Mouse (Mus musculus): ENCODE results near the gene Afg3l1.
"Not testable (repeated sequence)": the region's sequence is repeated elsewhere in the genome, so short reads cannot be mapped to it uniquely, and the experiment has no call there.

Gene Afg3l1

DNA sequence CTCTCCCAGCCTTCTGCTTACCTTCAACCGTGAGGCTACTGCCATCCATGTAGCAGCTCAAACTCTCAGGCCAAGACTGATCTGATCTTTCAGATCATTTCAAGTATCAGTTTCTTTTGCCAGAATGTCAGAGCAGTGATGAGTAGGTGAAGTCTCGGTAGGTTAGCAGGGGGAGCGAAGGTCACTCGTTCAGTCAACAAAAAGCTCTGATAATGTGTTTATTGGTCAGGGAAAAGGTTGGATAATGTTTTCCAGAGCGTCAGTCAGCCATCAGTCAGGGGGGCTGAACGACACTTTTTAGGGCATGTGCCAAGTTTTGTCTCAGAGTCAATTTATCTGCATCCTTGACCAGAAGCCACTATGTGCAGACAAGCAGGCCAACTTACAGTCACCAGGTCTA is 4.7 kb upstream of the Afg3l1 start:
- not testable (repeated sequence) for DNase-seq

GRCm38 (mm10) chr8:123474549-123474948 is 3.2 kb upstream of the Afg3l1 start:
- not testable (repeated sequence) for DNase-seq

GRCm38 (mm10) chr8:123476911-123477736 is 579 bp upstream of the Afg3l1 start:
- DNase-seq: peak; percentile 30 to 39

GRCm38 (mm10) chr8:123478456-123479218 is 934 bp downstream of the Afg3l1 start:
- DNase-seq: peak in 1 of 2 experiments; percentile 41

- DNase-seq: peak; percentile 30 to 44
These were observed 4.9 kb downstream of the Afg3l1 start for GRCm38 (mm10) chr8:123482627-123483026.

DNA sequence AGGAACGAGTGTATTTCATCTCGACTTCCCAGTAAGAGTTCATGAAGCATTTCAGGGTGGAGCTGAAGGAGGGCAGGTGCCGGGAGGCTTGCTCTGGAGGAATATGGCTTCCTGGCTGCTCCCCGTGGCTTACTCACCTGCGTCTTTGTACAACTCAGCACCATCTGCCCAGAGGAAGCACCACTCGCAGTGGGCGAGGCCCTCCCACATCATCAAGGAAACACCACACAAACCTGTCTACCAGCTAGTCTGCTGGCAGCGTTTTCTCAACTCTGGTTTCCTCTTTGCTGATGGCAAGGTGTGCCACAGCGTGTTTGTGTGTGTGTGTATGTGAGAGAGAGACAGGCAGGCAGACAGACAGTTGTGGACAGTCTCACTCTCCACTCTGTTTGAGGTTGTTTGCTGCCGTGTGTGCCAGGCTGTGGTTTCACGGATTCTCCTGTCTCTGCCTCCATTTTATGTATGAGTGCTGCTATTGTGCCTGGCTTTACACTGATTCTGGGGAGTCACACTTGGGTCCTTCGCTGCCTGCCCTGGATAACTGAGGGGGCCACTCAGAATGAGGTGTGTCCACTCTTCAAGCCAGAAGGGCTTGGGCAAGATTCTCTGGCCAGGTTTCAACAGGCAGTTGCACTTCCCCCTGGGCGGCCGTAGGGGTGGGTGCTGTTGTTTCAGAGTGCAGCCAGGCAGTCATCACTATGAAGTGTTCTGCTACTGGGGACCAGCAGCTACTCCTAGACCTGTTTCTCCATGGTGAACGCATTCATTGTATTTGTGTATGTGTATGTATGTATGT is 13.8 kb downstream of the Afg3l1 start:
- DNase-seq: no peak

GRCm38 (mm10) chr8:123492898-123493297 is 15.2 kb downstream of the Afg3l1 start:
- no peak for DNase-seq

DNA sequence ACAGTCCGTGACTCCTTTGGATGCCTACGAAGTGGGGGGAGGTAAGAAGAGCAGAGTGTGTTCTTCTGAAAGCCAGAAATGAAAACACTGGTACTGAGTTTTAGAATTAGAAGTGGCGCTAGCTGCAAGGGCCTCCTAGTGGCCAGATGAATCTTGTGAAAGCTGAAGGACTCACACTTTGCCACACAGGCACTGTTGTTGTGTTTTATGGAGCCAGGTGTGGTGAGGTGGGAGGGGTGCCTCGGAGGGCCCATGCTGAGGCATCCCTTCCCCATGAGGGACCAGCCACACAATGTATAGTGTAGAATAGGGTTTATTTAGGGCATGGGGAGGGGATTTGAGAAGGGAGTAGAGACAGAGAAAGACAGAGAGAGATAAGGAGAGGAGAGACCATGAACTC is 20.0 kb downstream of the Afg3l1 start:
- no peak for DNase-seq

GRCm38 (mm10) chr8:123498963-123499362 is 21.3 kb downstream of the Afg3l1 start:
- peak; percentile 46 to 59 for DNase-seq

GRCm38 (mm10) chr8:123499556-123499955 is 21.9 kb downstream of the Afg3l1 start:
- DNase-seq: no peak

- no peak for DNase-seq
These were observed 24.5 kb downstream of the Afg3l1 start for GRCm38 (mm10) chr8:123502192-123502591.

DNA sequence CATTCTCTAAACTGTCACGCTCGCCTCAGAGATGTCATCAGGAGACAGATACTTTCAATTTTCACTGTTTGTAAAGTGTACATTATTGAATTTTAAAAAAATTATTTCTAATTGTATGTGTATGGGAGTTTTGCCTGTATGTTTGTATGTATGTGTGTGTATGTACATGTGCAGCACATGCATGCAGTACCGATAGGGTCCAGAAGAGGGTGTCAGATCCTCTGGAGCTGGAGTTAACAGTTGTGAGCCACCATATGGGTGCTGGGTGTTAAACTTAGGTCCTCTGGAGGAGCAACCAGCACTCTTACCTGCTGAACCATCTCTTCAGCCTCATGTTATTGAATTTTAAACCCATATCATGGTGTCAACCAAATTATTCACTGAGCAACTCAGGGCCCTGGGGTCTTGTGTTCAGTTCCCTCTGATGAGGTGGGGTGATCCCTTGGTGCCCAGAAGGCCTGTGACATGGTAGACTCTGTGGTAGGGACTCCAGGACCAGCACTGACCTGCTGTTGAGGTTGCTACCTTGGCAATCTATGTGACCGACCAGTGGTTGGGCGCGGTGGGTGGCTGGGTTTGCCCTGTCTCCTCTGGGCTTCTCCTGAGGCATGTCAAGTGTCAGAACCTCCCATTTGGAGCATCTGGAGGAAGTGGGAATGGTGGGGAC is 26.2 kb downstream of the Afg3l1 start:
- peak in 1 of 2 experiments; percentile 55 for DNase-seq

DNA sequence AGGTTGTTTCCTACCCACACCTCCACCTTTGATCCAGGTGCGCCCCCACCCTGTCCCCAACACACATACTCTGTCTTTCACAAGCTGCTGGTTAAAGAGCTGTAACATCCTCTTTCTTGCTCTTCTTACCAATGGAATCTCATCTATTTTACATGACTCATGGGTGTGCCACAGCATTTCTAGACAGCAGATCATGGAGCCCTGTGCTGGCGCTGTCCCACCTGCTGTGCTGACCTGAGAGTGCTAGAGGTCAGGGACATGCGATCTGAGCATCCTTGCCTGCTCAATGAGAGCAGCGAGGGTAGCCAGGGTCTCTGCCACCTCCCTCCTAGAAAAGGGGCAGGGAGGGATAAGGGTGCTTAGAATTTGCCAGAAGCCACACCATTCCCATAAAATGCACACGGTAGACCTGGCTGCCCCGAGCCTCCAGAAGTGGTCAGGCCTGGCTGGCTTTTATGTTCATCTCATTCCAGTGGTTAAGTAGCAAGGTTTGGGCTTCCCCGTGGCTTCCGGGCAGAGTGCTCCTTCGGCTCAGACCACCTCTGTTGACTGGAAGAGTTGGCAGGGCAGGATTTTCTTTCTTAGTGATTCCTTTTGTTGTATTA is 27.0 kb downstream of the Afg3l1 start:
- DNase-seq: no peak

DNA sequence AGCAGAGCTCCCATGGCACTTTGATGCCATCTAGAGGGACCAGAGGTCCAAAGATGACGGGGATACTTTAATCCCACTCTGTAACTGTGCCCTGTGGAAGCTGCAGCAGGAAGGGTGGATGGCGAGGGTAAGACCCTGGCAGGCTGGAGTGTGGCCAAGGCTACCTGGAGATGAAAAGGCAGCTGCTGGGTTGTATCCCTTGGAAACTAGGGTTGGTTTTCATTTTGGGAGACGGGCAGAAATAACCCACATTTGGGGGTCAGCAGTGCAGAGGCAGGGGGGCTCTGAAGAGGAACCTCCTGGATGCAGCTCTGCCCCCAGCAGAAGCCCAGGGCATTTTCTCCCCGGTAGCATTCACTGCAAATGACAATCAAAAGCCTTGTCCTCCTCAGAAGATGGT is 27.6 kb downstream of the Afg3l1 start:
- no peak for DNase-seq

DNA sequence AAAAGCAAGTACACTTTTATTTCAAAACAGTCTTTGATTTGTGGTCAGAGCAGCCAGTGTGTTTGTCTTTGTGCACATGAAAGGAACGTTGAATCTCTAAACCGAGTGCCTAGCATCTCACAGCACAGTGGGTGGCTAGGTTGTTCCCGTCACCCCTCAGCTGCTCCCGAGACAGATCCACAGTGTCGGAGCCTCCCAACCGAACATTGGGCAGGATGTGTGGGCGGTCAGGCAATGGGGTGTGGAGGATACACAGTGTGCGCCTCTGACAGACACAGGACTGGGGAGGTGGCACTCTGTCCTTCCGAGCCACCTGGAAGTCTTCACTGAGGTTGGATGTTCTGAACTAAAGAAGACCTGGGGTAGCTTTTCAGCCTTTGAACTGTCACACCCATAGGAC is 28.0 kb downstream of the Afg3l1 start:
- no peak for DNase-seq

GRCm38 (mm10) chr8:123507153-123507552 is 29.4 kb downstream of the Afg3l1 start:
- no peak for DNase-seq

GRCm38 (mm10) chr8:123510819-123511218 is 33.1 kb downstream of the Afg3l1 start:
- no peak for DNase-seq

DNA sequence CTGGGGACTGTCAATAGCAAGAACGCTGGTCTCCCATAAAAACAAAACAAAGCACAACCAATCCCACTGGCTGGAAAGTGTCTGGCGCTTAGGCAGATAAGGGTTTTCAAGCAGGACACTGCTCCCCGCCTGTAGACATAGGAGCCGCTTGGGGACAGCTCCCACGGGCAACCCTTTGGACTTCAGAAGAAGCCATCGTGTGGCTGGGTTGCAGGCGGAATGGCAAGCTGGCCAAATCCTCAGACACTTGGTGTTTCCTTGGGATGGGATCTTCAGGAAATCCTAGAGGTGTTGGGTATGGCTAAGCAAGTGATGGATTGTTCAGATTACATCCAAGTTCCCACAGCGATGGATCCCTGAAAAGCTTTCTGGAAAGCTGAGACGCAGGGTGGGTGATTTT is 36.4 kb downstream of the Afg3l1 start:
- peak; percentile 36 to 40 for DNase-seq

- peak; percentile 79 to 86 for DNase-seq
These were observed 37.3 kb downstream of the Afg3l1 start, which contains the start of gene Dbndd1 for GRCm38 (mm10) chr8:123514781-123515539. Dbndd1 (minus strand) TSS chr8:123515463.

GRCm38 (mm10) chr8:123515540-123515897 is 37.8 kb downstream of the Afg3l1 start:
- no peak for DNase-seq

DNA sequence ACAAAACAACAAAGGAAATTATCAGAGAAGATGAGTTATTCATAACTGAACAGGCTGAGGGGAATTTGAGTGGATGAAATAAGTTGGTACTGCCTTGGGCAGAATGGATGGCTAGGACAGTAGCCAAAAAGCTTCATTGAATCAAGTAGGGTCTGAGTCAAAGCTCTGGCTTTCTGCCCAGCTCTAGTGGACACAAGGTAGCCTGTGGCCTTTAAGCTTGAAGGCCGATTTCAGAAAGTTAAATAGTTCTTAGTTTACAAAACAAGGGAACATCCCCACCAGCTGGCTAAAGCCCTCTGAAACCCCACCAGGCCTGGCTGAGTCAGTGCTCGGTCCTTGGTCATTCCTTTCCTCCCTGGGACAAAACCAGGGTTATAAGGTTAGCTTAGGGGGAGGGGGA is 38.9 kb downstream of the Afg3l1 start:
- no peak for DNase-seq
